Mouse (Mus musculus) left cerebral cortex, adult 9 months (tissue): Measurements from ENCODE around the gene Xirp2.

ENCODE experiments used
- DNase-seq, 2 experiments: peaks; one replicate each; pipeline ENCODE4 v3.0.0; 2022; ENCODE audit warnings: low spot score in 2 of 2

Xirp2 gene

GRCm38 (mm10) chr2:67564851-67565479 lies 119.2 kb downstream of the Xirp2 start:
- peak; percentile 13 to 70 for DNase-seq

- DNase-seq: peak; percentile 77 to 91
Observed at GRCm38 (mm10) chr2:67565480-67566331, 119.9 kb downstream of the Xirp2 start, which contains the start of gene B3galt1. Gene B3galt1, plus strand, starts transcription at chr2:67565871.

GRCm38 (mm10) chr2:67566566-67566965 lies 120.8 kb downstream of the Xirp2 start:
- no peak for DNase-seq

DNA sequence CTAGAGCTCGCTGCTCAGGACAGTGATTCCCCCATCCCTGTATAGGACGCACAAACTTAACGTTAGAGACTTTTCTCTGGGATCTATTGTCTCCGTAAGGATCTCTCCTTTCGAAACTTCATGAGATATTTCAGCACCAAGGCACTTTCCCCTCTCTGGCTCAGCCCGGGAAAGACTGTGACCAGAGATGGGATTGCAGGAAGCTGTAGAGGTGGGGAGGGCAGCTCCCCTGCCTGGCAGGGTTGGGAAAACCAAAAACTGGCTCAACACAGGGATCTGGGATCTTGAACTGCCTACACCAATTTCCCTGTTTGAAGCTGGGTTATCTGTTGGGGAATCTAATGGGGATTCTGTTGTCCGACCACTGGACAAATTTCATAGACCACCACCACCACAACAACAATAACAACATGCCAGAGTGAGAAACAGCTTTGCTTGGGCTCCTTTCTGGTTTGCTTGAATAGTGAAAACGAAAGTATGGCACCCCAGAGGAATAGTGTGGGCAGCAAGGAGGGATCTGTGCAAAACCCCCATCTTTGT lies 121.4 kb downstream of the Xirp2 start:
- no peak for DNase-seq
